Mouse (Mus musculus) embryonic facial prominence, embryonic 13.5 days (tissue): ENCODE data around the gene Nup88. TPM values are rescaled to one million over a fixed set of nuclear protein-coding genes. Genes with fewer than 3 reads are reported as not detected.

ENCODE experiments used
- ATAC-seq: fragments of 200-750 bp; cut with Nextera tagmentation; 2 replicates; pipeline ENCODE4 v1.8.0; 2017; ENCODE audit warnings: low read depth; ENCODE audit not compliant: insufficient number of reproducible peaks, insufficient read depth, low FRiP score, low TSS enrichment
- H3K27ac ChIP-seq: fragments of 300-500 bp; sonication (generic); 2 replicates; pipeline ENCODE4 v1.5.1; 2015; ENCODE audit warnings: moderate library complexity, mild to moderate bottlenecking, inconsistent platforms
- H3K27me3 ChIP-seq: fragments of 300-500 bp; sonication (generic); 2 replicates; pipeline ENCODE4 v1.6.1; 2015; ENCODE audit warnings: mild to moderate bottlenecking, inconsistent platforms
- H3K36me3 ChIP-seq: fragments of 300-500 bp; sonication (generic); 2 replicates; pipeline ENCODE4 v1.6.1; 2015; ENCODE audit warnings: mild to moderate bottlenecking, inconsistent platforms
- H3K4me1 ChIP-seq: fragments of 300-500 bp; sonication (generic); 2 replicates; pipeline ENCODE4 v1.6.1; 2015; ENCODE audit warnings: inconsistent platforms
- H3K4me2 ChIP-seq: fragments of 300-500 bp; sonication (generic); 2 replicates; pipeline ENCODE4 v1.6.1; 2015; ENCODE audit warnings: moderate library complexity, mild to moderate bottlenecking, inconsistent platforms
- H3K4me3 ChIP-seq: fragments of 300-500 bp; sonication (generic); 2 replicates; pipeline ENCODE4 v1.5.1; 2015; ENCODE audit warnings: mild to moderate bottlenecking, inconsistent platforms
- H3K9ac ChIP-seq: fragments of 300-500 bp; sonication (generic); 2 replicates; pipeline ENCODE4 v1.6.1; 2015; ENCODE audit warnings: mild to moderate bottlenecking, inconsistent platforms
- H3K9me3 ChIP-seq: fragments of 300-500 bp; sonication (generic); 2 replicates; pipeline ENCODE4 v1.6.1; 2016; ENCODE audit warnings: inconsistent platforms
- WGBS: fragments of 180-500 bp; shearing (Covaris S2); methylation state at CpG from one replicate; pipeline ENCODE4 v1.1.7; 2015; ENCODE audit warnings: mixed read lengths; 5-methylcytosine and 5-hydroxymethylcytosine counted together
- polyA plus RNA-seq: library from polyadenylated mRNA; unstranded; fragments of >200 nt; fragmentation: Nextera tagmentation; extraction: Ambion mirVana; gene quantifications from 2 replicates; pipeline ENCODE4 v1.2.1, GENCODE M21; 2015

Gene Nup88
- 130 and 140 TPM in 2 replicates for polyA plus RNA-seq

GRCm38 (mm10) chr11:70969821-70970559 is at the start of gene Nup88, which contains the start of gene Rpain:
TSS of gene Nup88 (minus strand) at chr11:70969973.
TSS of gene Rpain (plus strand) at chr11:70970213.
- peak; percentile 96 for ATAC-seq
- Histone ChIP-seq H3K27me3 (no peaks in the 10 kb centered on the region), H3K4me3 (peak within 1 kb of the TSS; percentile 92), H3K36me3 (peaks cover 43% of the 10 kb centered on the region), H3K9me3 (no peaks in the 10 kb centered on the region), H3K4me1 (peaks cover 13% of the 10 kb centered on the region), H3K27ac (peak within 1 kb of the TSS; percentile 92), H3K4me2 (peak within 1 kb of the TSS; percentile 78), H3K9ac (peak within 1 kb of the TSS; percentile 95)
- WGBS, result under 1% methylated on average over 43 of the region's 43 CpGs

- peak overlapping the region; percentile 85 for H3K27ac ChIP-seq
- H3K27me3 ChIP-seq, result no peaks in the 10 kb centered on the region
- H3K9ac ChIP-seq, result peak overlapping the region; percentile 93
- H3K9me3 ChIP-seq, result no peaks in the 10 kb centered on the region
- peaks cover 13% of the 10 kb centered on the region for H3K36me3 ChIP-seq
- 5% methylated on average over 28 of the region's 28 CpGs for WGBS
- peak overlapping the region; percentile 80 for H3K4me2 ChIP-seq
- peaks cover 23% of the 10 kb centered on the region for H3K4me1 ChIP-seq
- H3K4me3 ChIP-seq, result peak overlapping the region; percentile 91
- ATAC-seq, result peak; percentile 18; the same call in 1 of the 2 replicates
Observed at GRCm38 (mm10) chr11:71018416-71019200, 48.8 kb upstream of the Nup88 start.

GRCm38 (mm10) chr11:71017051-71017450 is 47.3 kb upstream of the Nup88 start:
- no peak for ATAC-seq
- Histone ChIP-seq H3K36me3 (peaks cover 22% of the 10 kb centered on the region), H3K4me3 (no peak overlapping the region)

GRCm38 (mm10) chr11:71012743-71013142 is 43.0 kb upstream of the Nup88 start:
- H3K9ac ChIP-seq, result no peak overlapping the region
- no peaks in the 10 kb centered on the region for H3K9me3 ChIP-seq
- H3K27me3 ChIP-seq, result no peaks in the 10 kb centered on the region
- no peak overlapping the region for H3K4me2 ChIP-seq
- H3K27ac ChIP-seq, result no peak overlapping the region
- peaks cover 54% of the 10 kb centered on the region for H3K36me3 ChIP-seq
- no peak overlapping the region for H3K4me3 ChIP-seq
- WGBS, result 95% methylated on average over 7 of the region's 7 CpGs
- no peak for ATAC-seq
- peaks cover 3% of the 10 kb centered on the region for H3K4me1 ChIP-seq

More at GRCm38 (mm10) chr11:71017051-71017450, 47.3 kb upstream of the Nup88 start:
- peaks cover 21% of the 10 kb centered on the region for H3K4me1 ChIP-seq
- H3K27ac ChIP-seq, result no peak overlapping the region
- H3K9ac ChIP-seq, result no peak overlapping the region
- WGBS, result 94% methylated on average over 1 of the region's 1 CpGs
- H3K9me3 ChIP-seq, result no peaks in the 10 kb centered on the region
- no peak overlapping the region for H3K4me2 ChIP-seq
- H3K27me3 ChIP-seq, result no peaks in the 10 kb centered on the region

- Histone ChIP-seq H3K9ac (no peak overlapping the region), H3K4me3 (no peak overlapping the region), H3K27ac (no peak overlapping the region), H3K4me1 (peaks cover 5% of the 10 kb centered on the region), H3K27me3 (no peaks in the 10 kb centered on the region), H3K4me2 (no peak overlapping the region), H3K36me3 (peaks cover 57% of the 10 kb centered on the region), H3K9me3 (no peaks in the 10 kb centered on the region)
- 93% methylated on average over 3 of the region's 3 CpGs for WGBS
- ATAC-seq, result no peak
Observed at GRCm38 (mm10) chr11:71008321-71008720, 38.5 kb upstream of the Nup88 start.

- H3K9me3 ChIP-seq, result no peaks in the 10 kb centered on the region
- no peaks in the 10 kb centered on the region for H3K27me3 ChIP-seq
- WGBS, result 90% methylated on average over 7 of the region's 7 CpGs
- peaks cover 10% of the 10 kb centered on the region for H3K4me1 ChIP-seq
- no peak overlapping the region for H3K4me2 ChIP-seq
- ATAC-seq, result no peak
- peaks cover 54% of the 10 kb centered on the region for H3K36me3 ChIP-seq
- H3K4me3 ChIP-seq, result no peak overlapping the region
- no peak overlapping the region for H3K9ac ChIP-seq
- H3K27ac ChIP-seq, result no peak overlapping the region
Observed at GRCm38 (mm10) chr11:71007831-71008230, 38.1 kb upstream of the Nup88 start.

- H3K4me1 ChIP-seq, result peaks cover 17% of the 10 kb centered on the region
- ATAC-seq, result no peak
- no peak overlapping the region for H3K4me3 ChIP-seq
- WGBS, result 95% methylated on average over 6 of the region's 6 CpGs
- no peak overlapping the region for H3K27ac ChIP-seq
- H3K9me3 ChIP-seq, result no peaks in the 10 kb centered on the region
- H3K36me3 ChIP-seq, result peaks cover 46% of the 10 kb centered on the region
- H3K27me3 ChIP-seq, result no peaks in the 10 kb centered on the region
- no peak overlapping the region for H3K4me2 ChIP-seq
- no peak overlapping the region for H3K9ac ChIP-seq
Observed at GRCm38 (mm10) chr11:71007026-71007425, 37.3 kb upstream of the Nup88 start.

- H3K27ac ChIP-seq, result 0 out of 2 replicates have a peak overlapping the region, but pooled peaks have one; percentile 11
- H3K4me3 ChIP-seq, result peak overlapping the region; percentile 97
- H3K9ac ChIP-seq, result no peak overlapping the region
- H3K9me3 ChIP-seq, result no peaks in the 10 kb centered on the region
- H3K36me3 ChIP-seq, result peaks cover 38% of the 10 kb centered on the region
- H3K4me1 ChIP-seq, result peaks cover 17% of the 10 kb centered on the region
- peak overlapping the region; percentile 53 for H3K4me2 ChIP-seq
- ATAC-seq, result no peak; the same call in 1 of the 2 replicates
- H3K27me3 ChIP-seq, result no peaks in the 10 kb centered on the region
- 50% methylated on average over 5 of the region's 5 CpGs for WGBS
Observed at GRCm38 (mm10) chr11:71005046-71005445, 35.3 kb upstream of the Nup88 start.

GRCm38 (mm10) chr11:71004316-71004773 is 34.6 kb upstream of the Nup88 start, which contains the start of gene Dhx33:
TSS of gene Dhx33 (minus strand) at chr11:71004437.
- Histone ChIP-seq H3K36me3 (peaks cover 38% of the 10 kb centered on the region), H3K27ac (peak within 1 kb of the TSS; percentile 76), H3K4me3 (peak within 1 kb of the TSS; percentile 97), H3K4me2 (peak within 1 kb of the TSS; percentile 92), H3K4me1 (peaks cover 17% of the 10 kb centered on the region), H3K9ac (peak within 1 kb of the TSS; percentile 83), H3K27me3 (no peaks in the 10 kb centered on the region), H3K9me3 (no peaks in the 10 kb centered on the region)
- ATAC-seq, result peak; percentile 96
- WGBS, result 0% methylated on average over 35 of the region's 35 CpGs

GRCm38 (mm10) chr11:71003611-71004315 is 34.0 kb upstream of the Nup88 start:
- peaks cover 17% of the 10 kb centered on the region for H3K4me1 ChIP-seq
- H3K27me3 ChIP-seq, result no peaks in the 10 kb centered on the region
- ATAC-seq, result peak; percentile 65
- WGBS, result under 1% methylated on average over 49 of the region's 49 CpGs
- peak overlapping the region; percentile 92 for H3K4me2 ChIP-seq
- H3K36me3 ChIP-seq, result peaks cover 38% of the 10 kb centered on the region
- H3K9me3 ChIP-seq, result no peaks in the 10 kb centered on the region
- H3K27ac ChIP-seq, result peak overlapping the region; percentile 76
- peak overlapping the region; percentile 83 for H3K9ac ChIP-seq
- H3K4me3 ChIP-seq, result peak overlapping the region; percentile 97

- H3K9ac ChIP-seq, result no peak overlapping the region
- H3K27me3 ChIP-seq, result no peaks in the 10 kb centered on the region
- H3K4me1 ChIP-seq, result peaks cover 17% of the 10 kb centered on the region
- H3K36me3 ChIP-seq, result peaks cover 41% of the 10 kb centered on the region
- WGBS, result 87% methylated on average over 4 of the region's 4 CpGs
- no peak overlapping the region for H3K27ac ChIP-seq
- no peak overlapping the region for H3K4me3 ChIP-seq
- no peaks in the 10 kb centered on the region for H3K9me3 ChIP-seq
- no peak overlapping the region for H3K4me2 ChIP-seq
- ATAC-seq, result no peak
Observed at GRCm38 (mm10) chr11:71001167-71001566, 31.4 kb upstream of the Nup88 start.
